In the genomic region with DNA sequence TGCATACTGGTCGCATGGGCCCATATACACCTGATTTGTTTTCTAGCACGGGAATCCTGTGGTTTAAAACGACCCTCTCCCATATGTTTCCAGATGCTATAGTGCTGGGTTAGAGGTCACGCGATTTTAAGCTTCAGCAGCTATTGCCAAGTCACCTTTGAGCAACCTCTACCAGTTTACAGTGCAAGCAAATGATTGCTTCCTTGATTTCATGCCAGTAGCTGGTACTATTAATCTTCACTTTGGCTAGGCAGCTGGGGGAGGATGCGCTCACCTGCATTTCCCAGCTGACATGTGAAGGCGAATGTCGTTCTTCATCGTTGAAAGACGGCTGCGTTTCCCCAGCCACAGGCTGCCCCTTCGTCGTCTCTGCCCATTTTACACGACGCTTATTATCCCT, we compare ENCODE assay signal across 25 mouse cellular contexts.
"Had no signal": no experiment of that assay in that cellular context is flagged by ENCODE, and none has a peak within 500 bp of the region (broad histone marks: within the 10 kb centered on the region; RNA-seq: fewer than 3 reads in every experiment).

No protein-coding gene starts in this region.

- H3K27me3 ChIP-seq: liver, embryonic 15.5 days had no signal

- ATAC-seq: hindbrain, postnatal 0 days; intestine, embryonic 16.5 days had no signal

- H3K4me2 ChIP-seq: heart, embryonic 11.5 days; heart, embryonic 13.5 days; heart, embryonic 15.5 days; hindbrain, embryonic 13.5 days; hindbrain, embryonic 15.5 days; kidney, embryonic 15.5 days; limb, embryonic 12.5 days; liver, embryonic 13.5 days; liver, embryonic 15.5 days had no signal

- H3K9ac ChIP-seq: heart, embryonic 13.5 days; heart, embryonic 15.5 days; hindbrain, embryonic 13.5 days; hindbrain, embryonic 15.5 days; kidney, embryonic 15.5 days; limb, embryonic 12.5 days; liver, embryonic 13.5 days; liver, embryonic 15.5 days had no signal

- H3K27ac ChIP-seq: gastrocnemius, adult 2 months; heart, adult 2 months; heart, embryonic 13.5 days; heart, embryonic 15.5 days; hindbrain, embryonic 13.5 days; hindbrain, embryonic 15.5 days; hindbrain, postnatal 0 days; kidney, embryonic 15.5 days; limb, embryonic 10.5 days; limb, embryonic 12.5 days; liver, embryonic 13.5 days; liver, embryonic 15.5 days had no signal

- H3K9me3 ChIP-seq: heart, embryonic 13.5 days; heart, embryonic 15.5 days; hindbrain, embryonic 13.5 days; hindbrain, embryonic 15.5 days; kidney, embryonic 15.5 days; limb, embryonic 10.5 days; limb, embryonic 12.5 days; liver, embryonic 13.5 days; liver, embryonic 15.5 days had no signal

- H3K4me1 ChIP-seq: kidney, embryonic 15.5 days; limb, embryonic 12.5 days; liver, embryonic 13.5 days; liver, embryonic 15.5 days had no signal

- DNase-seq: gastrocnemius, adult 2 months; gastrocnemius, postnatal 10 days; gastrocnemius, postnatal 25 days; heart, adult 11 months; heart, adult 2 months; heart, postnatal 14 days; heart, postnatal 36 days; kidney, adult 11 months; kidney, postnatal 10 days; kidney, postnatal 36 days; layer of hippocampus, adult 9-11 months; layer of hippocampus, postnatal 36 days; liver; liver, embryonic 13.5 days had no signal

- H3K4me3 ChIP-seq: gastrocnemius, adult 2 months; heart, adult 2 months; heart, embryonic 13.5 days; heart, embryonic 15.5 days; hindbrain, embryonic 13.5 days; hindbrain, embryonic 15.5 days; kidney, embryonic 15.5 days; limb, embryonic 10.5 days; limb, embryonic 12.5 days; liver, embryonic 13.5 days; liver, embryonic 15.5 days had no signal

- H3K36me3 ChIP-seq: heart, embryonic 13.5 days; heart, embryonic 15.5 days; hindbrain, embryonic 13.5 days; hindbrain, embryonic 15.5 days; kidney, embryonic 15.5 days; limb, embryonic 10.5 days; limb, embryonic 12.5 days; liver, embryonic 13.5 days; liver, embryonic 15.5 days had no signal
